Mouse (Mus musculus) heart, embryonic 16.5 days (tissue): ENCODE results near the gene 4930404N11Rik. TPM values are rescaled to one million over a fixed set of nuclear protein-coding genes. Genes with fewer than 3 reads are reported as not detected.

Source experiments
- ATAC-seq: fragments of 200-750 bp; cut with Nextera tagmentation; replicated peaks from 2 replicates; pipeline ENCODE4 v1.8.0; 2017; ENCODE audit warnings: moderate number of reproducible peaks; ENCODE audit not compliant: insufficient read depth, low FRiP score; ENCODE audit errors: extremely low read depth
- H3K27ac ChIP-seq: fragments of 300-500 bp; sonication (generic); 2 replicates; pipeline ENCODE4 v1.5.1; 2014; ENCODE audit warnings: mild to moderate bottlenecking, low read length, control low read depth, moderate library complexity
- H3K27me3 ChIP-seq: fragments of 300-500 bp; sonication (generic); 2 replicates; pipeline ENCODE4 v1.6.1; 2014; ENCODE audit warnings: low read length, mixed read lengths; ENCODE audit not compliant: control insufficient read depth, insufficient read depth
- H3K36me3 ChIP-seq: fragments of 300-500 bp; sonication (generic); 2 replicates; pipeline ENCODE4 v1.6.1; 2014; ENCODE audit not compliant: control insufficient read depth, insufficient read depth
- H3K4me1 ChIP-seq: fragments of 300-500 bp; sonication (generic); 2 replicates; pipeline ENCODE4 v1.6.1; 2014; ENCODE audit warnings: low read length, mixed read lengths; ENCODE audit not compliant: control insufficient read depth, insufficient read depth
- H3K4me2 ChIP-seq: fragments of 300-500 bp; sonication (generic); 2 replicates; pipeline ENCODE4 v1.6.1; 2014; ENCODE audit warnings: low read depth, mild to moderate bottlenecking, control low read depth, low read length
- H3K4me3 ChIP-seq: fragments of 300-500 bp; sonication (generic); 2 replicates; pipeline ENCODE4 v1.5.1; 2014; ENCODE audit warnings: mild to moderate bottlenecking, control low read depth, low read length
- H3K9ac ChIP-seq: fragments of 300-500 bp; sonication (generic); 2 replicates; pipeline ENCODE4 v1.6.1; 2014; ENCODE audit warnings: low read length, control low read depth
- H3K9me3 ChIP-seq: fragments of 300-500 bp; sonication (generic); replicated peaks from 2 replicates; pipeline ENCODE4 v1.6.1; 2016; ENCODE audit warnings: low read length; ENCODE audit not compliant: control insufficient read depth
- WGBS: fragments of 180-500 bp; shearing (Covaris S2); extraction: QIAGEN DNeasy Blood & Tissue Kit; methylation state at CpG from one replicate; pipeline ENCODE4 v1.1.7; 2014; 5-methylcytosine and 5-hydroxymethylcytosine counted together
- polyA plus RNA-seq: library from polyadenylated mRNA; unstranded; fragments of >200 nt; fragmentation: Nextera tagmentation; extraction: Ambion mirVana; gene quantifications from 2 replicates; pipeline ENCODE4 v1.2.1, GENCODE M21; 2015

The 4930404N11Rik gene
- polyA plus RNA-seq, 1 experiment from 2014 or later, result 1.9 TPM

DNA sequence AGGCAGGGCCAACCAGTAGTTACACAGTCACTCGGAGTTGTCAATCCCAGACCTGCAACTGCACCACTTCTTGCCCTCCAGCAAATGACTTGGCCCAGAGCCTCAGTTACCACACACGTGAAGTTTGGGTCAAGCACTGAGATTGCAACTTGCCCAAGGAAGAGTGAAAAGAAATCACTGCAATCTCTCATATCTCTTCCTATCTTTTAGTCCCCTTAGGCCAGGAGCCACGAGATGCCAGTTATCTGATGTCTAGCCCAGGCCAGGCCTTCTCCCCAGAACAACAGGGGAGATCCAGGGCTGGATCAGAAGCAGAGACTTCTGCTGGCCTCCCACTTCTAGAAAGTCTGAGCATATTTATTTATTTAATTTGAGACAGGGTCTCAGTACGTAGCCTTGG is 10.1 kb downstream of the 4930404N11Rik start:
- Histone ChIP-seq H3K4me2 (no peak overlapping the region), H3K27ac (no peak overlapping the region; the same call in 1 of the 2 replicates), H3K4me1 (peaks cover 25% of the 10 kb centered on the region), H3K9me3 (no peaks in the 10 kb centered on the region), H3K36me3 (peaks cover 6% of the 10 kb centered on the region; the same call in 1 of the 2 replicates), H3K9ac (no peak overlapping the region), H3K4me3 (no peak overlapping the region), H3K27me3 (no peaks in the 10 kb centered on the region)
- no peak for ATAC-seq
- WGBS, result 74% methylated on average over 4 of the region's 4 CpGs

DNA sequence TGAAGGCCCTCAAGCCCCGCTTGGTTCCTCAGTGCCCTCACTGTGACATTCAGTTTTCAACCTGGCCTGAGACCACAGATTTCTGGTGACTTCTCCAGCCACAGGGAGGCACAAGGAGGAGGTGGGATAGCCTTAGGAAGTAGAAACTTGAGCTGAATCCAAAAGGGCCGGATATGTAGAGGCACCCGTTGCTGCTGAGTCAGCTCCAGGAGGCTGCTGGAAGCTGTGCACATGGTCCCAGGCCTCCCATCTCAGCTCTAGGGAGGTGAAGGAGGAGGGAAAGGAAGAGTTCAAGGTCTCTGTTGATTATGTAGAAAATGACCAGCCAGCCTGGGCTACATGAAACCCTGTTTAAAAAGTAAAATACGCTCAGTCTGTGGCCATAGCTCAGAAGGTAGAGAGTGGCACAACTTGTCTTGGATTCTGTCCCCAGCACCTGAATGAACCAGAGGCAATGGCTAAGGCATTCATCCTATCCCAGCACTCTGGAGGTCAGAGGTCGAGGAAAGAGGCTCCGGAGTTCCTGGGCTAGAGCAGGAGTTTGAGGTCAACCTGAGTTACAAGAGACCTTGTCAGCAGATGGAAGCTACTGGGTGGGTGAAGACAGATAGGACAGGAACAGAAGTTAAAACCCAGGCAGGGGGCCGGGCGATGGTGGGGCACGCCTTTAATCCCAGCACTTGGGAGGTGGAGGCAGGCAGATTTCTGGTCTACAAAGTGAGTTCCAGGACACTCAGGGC is 10.7 kb downstream of the 4930404N11Rik start:
- no peaks in the 10 kb centered on the region for H3K27me3 ChIP-seq
- H3K4me2 ChIP-seq, result no peak overlapping the region
- no peaks in the 10 kb centered on the region for H3K9me3 ChIP-seq
- no peak overlapping the region for H3K27ac ChIP-seq
- no peak overlapping the region for H3K9ac ChIP-seq
- peaks cover 2% of the 10 kb centered on the region; the same call in 1 of the 2 replicates for H3K36me3 ChIP-seq
- ATAC-seq, result no peak
- H3K4me3 ChIP-seq, result no peak overlapping the region
- H3K4me1 ChIP-seq, result peaks cover 25% of the 10 kb centered on the region
- WGBS, result 66% methylated on average over 9 of the region's 9 CpGs

DNA sequence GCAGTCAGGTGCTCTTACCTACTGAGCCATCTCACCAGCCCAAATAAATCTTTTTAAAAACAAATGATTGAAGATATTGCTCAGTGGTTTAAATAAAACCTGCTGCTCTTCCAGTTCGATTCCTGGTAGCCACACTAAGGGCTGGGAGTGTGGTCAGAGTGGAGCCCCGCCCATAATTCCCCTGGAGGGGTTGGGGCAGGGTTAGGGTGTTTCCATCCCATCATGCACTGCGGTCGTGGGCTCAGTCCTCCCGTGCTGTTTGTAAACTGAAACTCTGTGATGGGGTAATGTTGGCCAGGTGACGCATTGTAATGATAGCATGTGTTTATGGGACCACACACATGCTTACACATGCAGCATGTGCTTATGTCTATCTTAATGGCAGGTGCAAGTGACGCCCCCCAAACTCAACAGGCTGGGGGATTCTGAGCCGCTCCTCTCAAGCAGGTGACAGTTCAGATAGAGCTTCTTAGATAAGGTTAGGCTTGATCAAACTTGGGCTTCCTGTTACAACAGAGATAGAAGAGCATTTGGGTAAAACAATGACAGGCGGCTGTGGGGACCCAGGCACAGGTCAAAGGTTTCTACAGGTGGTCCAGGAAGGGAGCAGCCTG is 13.8 kb downstream of the 4930404N11Rik start:
- peak overlapping the region; percentile 42; the same call in 1 of the 2 replicates for H3K27ac ChIP-seq
- no peaks in the 10 kb centered on the region for H3K27me3 ChIP-seq
- WGBS, result 17% methylated on average over 9 of the region's 9 CpGs
- no peak for ATAC-seq
- H3K4me3 ChIP-seq, result no peak overlapping the region
- no peak overlapping the region for H3K9ac ChIP-seq
- 0 out of 2 replicates have a peak overlapping the region, but pooled peaks have one; percentile 15 for H3K4me2 ChIP-seq
- peaks cover 28% of the 10 kb centered on the region for H3K4me1 ChIP-seq
- no peaks in the 10 kb centered on the region for H3K9me3 ChIP-seq
- peaks cover 11% of the 10 kb centered on the region; the same call in 1 of the 2 replicates for H3K36me3 ChIP-seq

DNA sequence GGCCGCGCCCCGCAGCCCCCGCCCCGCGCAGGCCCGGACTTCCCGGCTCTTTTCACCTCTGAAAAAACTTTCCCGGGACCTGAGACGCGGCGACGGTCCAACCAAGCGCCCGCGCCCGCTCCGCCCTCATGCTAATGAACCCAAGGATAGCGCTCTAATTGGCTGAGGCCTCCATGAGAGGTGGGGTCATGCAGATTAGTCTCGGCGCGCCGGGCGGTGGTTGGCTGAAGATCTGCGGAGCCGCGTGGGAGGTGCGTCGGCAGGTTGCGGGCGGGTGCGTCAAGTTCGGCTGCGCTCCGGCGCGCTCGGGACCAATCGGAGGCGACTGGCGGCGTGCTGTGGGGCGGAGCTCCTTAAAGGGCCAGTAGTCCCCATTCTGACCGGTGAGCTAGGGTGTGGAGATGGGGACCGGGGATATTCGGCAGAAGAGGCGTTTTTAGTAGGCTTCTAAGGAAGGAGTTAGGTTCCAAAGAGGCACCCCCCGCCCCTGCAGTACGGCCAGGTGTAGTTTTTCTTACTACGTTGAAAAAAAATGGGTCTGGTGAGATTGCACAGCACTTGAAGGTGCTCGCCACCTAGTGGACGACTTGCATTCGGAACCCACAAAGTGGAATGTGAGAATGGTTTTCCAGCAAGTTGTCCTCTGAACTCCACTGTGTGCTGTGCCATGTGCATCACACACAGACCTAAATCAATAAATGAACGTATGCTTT is 15.1 kb downstream of the 4930404N11Rik start, which contains the start of gene Hmg20b:
Hmg20b (minus strand) TSS at position 130 of the 713 bp plus-strand sequence.
- Histone ChIP-seq H3K27ac (peak within 1 kb of the TSS; percentile 89), H3K9ac (peak within 1 kb of the TSS; percentile 94), H3K9me3 (no peaks in the 10 kb centered on the region), H3K36me3 (peaks cover 11% of the 10 kb centered on the region; the same call in 1 of the 2 replicates), H3K4me1 (peaks cover 31% of the 10 kb centered on the region), H3K4me2 (peak within 1 kb of the TSS; percentile 79), H3K27me3 (no peaks in the 10 kb centered on the region), H3K4me3 (peak within 1 kb of the TSS; percentile 83)
- under 1% methylated on average over 54 of the region's 54 CpGs for WGBS
- peak; percentile 93 for ATAC-seq

DNA sequence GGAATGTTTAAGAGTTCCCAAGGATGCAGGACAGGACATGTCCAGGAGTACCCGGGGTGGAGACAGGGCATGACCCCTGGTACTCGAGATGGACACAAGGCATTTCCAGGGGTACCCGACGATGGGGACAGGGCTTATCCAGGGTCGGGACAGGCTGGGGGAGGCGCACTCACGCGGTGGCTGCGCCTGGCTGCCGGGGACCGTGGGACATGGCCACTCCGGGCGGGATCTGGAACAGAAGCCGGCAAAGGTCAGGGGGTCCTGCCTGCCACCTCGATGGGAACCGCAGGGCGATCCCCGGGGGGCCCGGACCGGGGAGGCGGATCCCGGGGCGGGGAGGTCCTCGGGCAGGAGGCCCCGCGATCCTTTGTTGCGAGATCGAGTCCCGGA is 15.7 kb downstream of the 4930404N11Rik start:
- WGBS, result under 1% methylated on average over 26 of the region's 29 CpGs
- peak overlapping the region; percentile 79 for H3K4me2 ChIP-seq
- peak overlapping the region; percentile 94 for H3K9ac ChIP-seq
- peaks cover 11% of the 10 kb centered on the region; the same call in 1 of the 2 replicates for H3K36me3 ChIP-seq
- no peak; the same call in 1 of the 2 replicates for ATAC-seq
- H3K4me3 ChIP-seq, result peak overlapping the region; percentile 83
- H3K27me3 ChIP-seq, result no peaks in the 10 kb centered on the region
- peak overlapping the region; percentile 89 for H3K27ac ChIP-seq
- H3K4me1 ChIP-seq, result peaks cover 31% of the 10 kb centered on the region
- H3K9me3 ChIP-seq, result no peaks in the 10 kb centered on the region

DNA sequence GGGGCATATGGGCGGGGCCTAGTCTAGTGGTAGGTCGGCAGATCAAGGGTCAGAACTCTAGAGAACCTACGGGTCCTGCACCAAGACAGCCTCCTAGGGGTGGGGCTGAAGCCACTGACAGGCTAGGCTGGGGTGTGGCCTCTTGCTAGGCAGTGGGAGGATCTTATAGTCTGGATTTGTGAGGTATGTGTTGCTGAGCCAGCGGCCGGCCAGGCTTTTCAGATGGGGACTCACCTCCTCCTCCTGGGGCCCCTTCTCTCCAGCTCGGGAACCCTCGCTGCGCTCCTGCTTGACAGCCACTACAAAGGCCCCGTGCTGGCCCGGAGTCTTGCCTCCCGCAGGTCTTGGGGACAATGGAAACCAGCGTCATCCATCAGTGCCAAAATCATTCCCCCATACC is 16.5 kb downstream of the 4930404N11Rik start:
- WGBS, result 9% methylated on average over 12 of the region's 12 CpGs
- H3K4me1 ChIP-seq, result peaks cover 31% of the 10 kb centered on the region
- ATAC-seq, result no peak

DNA sequence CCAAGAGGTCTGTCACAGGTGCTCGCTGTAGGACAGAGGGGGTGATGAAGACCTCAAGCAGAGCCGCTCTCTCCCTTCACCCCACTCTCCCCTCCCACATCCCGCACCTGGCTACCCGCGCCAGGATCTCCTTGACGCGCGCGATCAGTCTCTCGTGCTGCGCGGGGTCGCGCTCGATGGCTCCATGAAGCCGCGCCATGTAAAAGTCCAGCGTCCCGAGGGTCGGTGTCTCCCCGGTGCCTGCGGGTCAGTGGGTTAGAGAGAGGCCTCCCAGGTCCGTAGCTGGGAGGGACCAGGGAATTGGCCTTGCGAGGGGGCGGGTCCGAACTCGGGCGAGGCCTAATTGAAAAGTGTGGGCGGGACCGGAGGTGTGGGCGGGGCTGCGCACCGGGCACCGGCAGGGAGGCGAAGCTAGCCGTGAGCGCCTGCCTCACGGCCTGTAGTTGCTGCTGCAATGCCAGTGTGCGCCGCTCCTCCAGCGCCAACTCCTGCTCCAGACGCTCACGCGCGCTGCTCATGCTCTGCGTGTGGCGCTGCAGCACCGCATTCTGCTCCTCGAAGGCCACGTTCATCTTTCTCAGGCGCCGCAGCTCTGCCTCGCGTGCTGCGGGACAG is 19.1 kb downstream of the 4930404N11Rik start:
- 21% methylated on average over 54 of the region's 55 CpGs for WGBS
- Histone ChIP-seq H3K4me3 (peak overlapping the region; percentile 13), H3K36me3 (peaks cover 11% of the 10 kb centered on the region; the same call in 1 of the 2 replicates), H3K4me1 (peaks cover 31% of the 10 kb centered on the region), H3K9ac (peak overlapping the region; percentile 56), H3K9me3 (no peaks in the 10 kb centered on the region), H3K27me3 (peaks cover 18% of the 10 kb centered on the region), H3K27ac (0 out of 2 replicates have a peak overlapping the region, but pooled peaks have one; percentile 21), H3K4me2 (peak overlapping the region; percentile 54)
- no peak for ATAC-seq

More for the DNA sequence above, 16.5 kb downstream of the 4930404N11Rik start:
- H3K9ac ChIP-seq, result peak overlapping the region; percentile 94
- H3K27ac ChIP-seq, result peak overlapping the region; percentile 89
- H3K36me3 ChIP-seq, result peaks cover 11% of the 10 kb centered on the region; the same call in 1 of the 2 replicates
- no peaks in the 10 kb centered on the region for H3K27me3 ChIP-seq
- H3K4me3 ChIP-seq, result peak overlapping the region; percentile 83
- H3K9me3 ChIP-seq, result no peaks in the 10 kb centered on the region
- H3K4me2 ChIP-seq, result peak overlapping the region; percentile 79

DNA sequence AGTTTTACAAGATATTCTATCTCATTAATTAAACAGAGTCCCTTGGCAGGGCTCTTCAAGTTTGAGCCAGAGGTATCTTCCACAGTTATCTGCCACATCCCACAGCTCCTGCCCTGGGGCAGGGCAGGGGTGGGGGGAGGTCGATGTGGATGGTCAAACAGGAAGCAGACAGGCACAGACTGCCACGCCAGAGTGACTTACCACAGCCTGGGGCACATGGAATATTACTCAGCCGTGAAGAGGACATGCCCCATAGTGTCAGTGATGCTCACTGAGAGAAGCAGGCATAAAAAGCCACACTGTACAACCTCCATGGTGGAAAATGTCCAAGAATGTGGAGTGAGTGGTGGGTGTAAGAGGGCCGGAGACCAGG is 20.5 kb downstream of the 4930404N11Rik start:
- no peak overlapping the region for H3K27ac ChIP-seq
- ATAC-seq, result no peak
- no peak overlapping the region for H3K4me3 ChIP-seq
- no peak overlapping the region for H3K4me2 ChIP-seq
- no peaks in the 10 kb centered on the region for H3K9me3 ChIP-seq
- 77% methylated on average over 4 of the region's 4 CpGs for WGBS
- peaks cover 18% of the 10 kb centered on the region for H3K27me3 ChIP-seq
- H3K9ac ChIP-seq, result no peak overlapping the region
- peaks cover 11% of the 10 kb centered on the region; the same call in 1 of the 2 replicates for H3K36me3 ChIP-seq
- H3K4me1 ChIP-seq, result peaks cover 29% of the 10 kb centered on the region
